ENCODE assay signal across 16 mouse cellular contexts in the genomic region with DNA sequence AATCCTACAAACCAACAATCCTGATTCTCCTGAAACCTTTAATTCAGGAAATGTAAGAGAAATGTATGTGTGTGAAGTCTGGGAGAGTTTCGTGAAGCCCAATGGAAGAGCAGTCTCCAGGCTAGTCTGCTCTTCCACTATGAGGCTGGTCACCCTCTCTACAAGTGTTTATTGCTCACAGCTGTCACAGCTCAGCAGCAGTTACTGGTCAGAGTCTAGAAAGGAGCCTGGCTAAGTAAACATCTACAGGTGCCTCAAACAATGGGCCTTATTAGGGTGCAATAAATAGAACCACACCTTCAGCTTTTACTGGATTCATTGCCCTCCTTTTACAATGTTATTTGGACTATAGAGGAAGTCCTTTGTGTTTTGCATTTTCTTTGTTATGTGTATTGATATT.
"Had no signal": no experiment of that assay in that cellular context is flagged by ENCODE, and none has a peak within 500 bp of the region (broad histone marks: within the 10 kb centered on the region; RNA-seq: fewer than 3 reads in every experiment).

No protein-coding gene starts in this region.

- H3K27ac ChIP-seq: kidney, postnatal 0 days; left cerebral cortex, adult 2 months; limb, embryonic 12.5 days; liver, embryonic 14.5 days; neural tube, embryonic 12.5 days had no signal

- H3K27me3 ChIP-seq: limb, embryonic 12.5 days; midbrain, embryonic 12.5 days; neural tube, embryonic 12.5 days had no signal

- H3K4me2 ChIP-seq: limb, embryonic 12.5 days; midbrain, embryonic 12.5 days; neural tube, embryonic 12.5 days had no signal

- H3K9ac ChIP-seq: limb, embryonic 12.5 days; liver, embryonic 14.5 days; midbrain, embryonic 12.5 days; neural tube, embryonic 12.5 days had no signal

- H3K4me3 ChIP-seq: left cerebral cortex, adult 2 months; limb, embryonic 12.5 days; midbrain, embryonic 12.5 days; neural tube, embryonic 12.5 days had no signal

- DNase-seq: kidney, adult 11 months; kidney, adult 9 months; kidney, postnatal 4 days; liver; lung, adult 18-20 months; retina, postnatal 1 day; right cerebral cortex, postnatal 4 days; thymus, adult 2 months; thymus, postnatal 25 days had no signal

- H3K36me3 ChIP-seq: limb, embryonic 12.5 days; midbrain, embryonic 12.5 days; neural tube, embryonic 12.5 days had no signal

- ATAC-seq: midbrain, embryonic 16.5 days had no signal

- H3K9me3 ChIP-seq: limb, embryonic 12.5 days; midbrain, embryonic 12.5 days; neural tube, embryonic 12.5 days had no signal
